Mouse (Mus musculus): ENCODE results near the gene Erbin.

The Erbin gene

GRCm38 (mm10) chr13:103910598-103910997 is 9.7 kb downstream of the Erbin start:
- DNase-seq, result no peak

- DNase-seq, result no peak
Observed at GRCm38 (mm10) chr13:103909894-103910293, 10.4 kb downstream of the Erbin start.

- no peak for DNase-seq
Observed at GRCm38 (mm10) chr13:103900015-103900414, 20.3 kb downstream of the Erbin start.

DNA sequence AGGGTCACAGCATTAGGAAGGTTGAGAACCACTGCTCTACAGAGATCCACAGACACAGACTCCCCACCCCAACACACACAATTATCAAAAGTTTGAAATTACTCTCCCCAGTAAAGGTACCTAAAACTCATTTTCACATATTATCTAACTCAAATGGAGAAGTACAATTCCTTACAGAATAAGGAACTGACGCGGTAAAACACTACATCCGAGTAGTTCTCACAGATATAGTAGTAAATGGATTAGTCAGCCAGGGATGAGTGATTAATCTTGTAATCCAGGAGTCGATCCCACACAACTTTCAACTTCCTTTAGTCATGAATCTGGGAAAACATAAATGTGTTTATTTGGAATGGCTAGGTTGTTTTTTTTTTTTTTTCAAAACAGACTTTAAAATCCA is 22.7 kb downstream of the Erbin start:
- no peak for DNase-seq

DNA sequence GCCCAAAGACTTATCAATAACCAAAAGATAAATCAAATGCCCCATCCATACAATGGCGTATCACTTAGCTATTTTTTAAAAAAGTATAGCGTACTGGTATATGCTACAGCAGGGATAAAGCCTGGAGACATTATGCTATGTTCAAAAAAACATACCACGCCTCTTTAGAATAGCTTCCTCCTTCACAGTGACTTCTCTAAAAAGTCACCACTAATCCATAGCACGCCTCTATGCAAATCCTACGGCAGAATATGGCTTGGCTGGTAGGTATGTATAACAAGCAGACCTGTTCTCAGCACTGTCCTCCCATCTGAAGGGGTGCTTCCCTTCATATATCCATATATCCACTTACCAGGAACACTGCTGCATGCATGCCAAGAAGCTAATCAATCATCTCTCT is 27.2 kb downstream of the Erbin start:
- no peak for DNase-seq

- no peak for DNase-seq
Observed at GRCm38 (mm10) chr13:103890038-103890437, 30.3 kb downstream of the Erbin start.

GRCm38 (mm10) chr13:103886503-103886902 is 33.8 kb downstream of the Erbin start:
- no peak for DNase-seq

DNA sequence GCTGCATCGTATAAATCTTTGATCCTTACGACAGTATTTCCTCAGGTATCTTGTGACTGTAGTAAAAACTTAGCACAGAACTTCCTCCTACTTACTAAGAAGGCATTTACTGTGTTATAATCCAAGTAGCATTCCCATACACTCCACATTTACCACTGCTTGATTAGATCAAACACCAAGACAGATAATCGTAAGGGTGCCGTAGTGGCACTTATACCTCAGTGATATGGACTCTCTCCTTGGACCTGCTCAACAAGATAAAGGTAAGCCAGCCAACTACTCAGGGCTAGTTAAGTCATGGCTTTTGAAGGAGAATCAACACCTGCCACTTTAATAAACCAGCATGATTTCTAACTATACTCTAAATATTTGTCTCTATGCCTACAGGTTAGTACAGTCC is 39.1 kb downstream of the Erbin start:
- no peak for DNase-seq

GRCm38 (mm10) chr13:103876743-103877142 is 43.6 kb downstream of the Erbin start:
- DNase-seq, result no peak

GRCm38 (mm10) chr13:103875823-103876514 is 44.3 kb downstream of the Erbin start:
- no peak for DNase-seq

DNA sequence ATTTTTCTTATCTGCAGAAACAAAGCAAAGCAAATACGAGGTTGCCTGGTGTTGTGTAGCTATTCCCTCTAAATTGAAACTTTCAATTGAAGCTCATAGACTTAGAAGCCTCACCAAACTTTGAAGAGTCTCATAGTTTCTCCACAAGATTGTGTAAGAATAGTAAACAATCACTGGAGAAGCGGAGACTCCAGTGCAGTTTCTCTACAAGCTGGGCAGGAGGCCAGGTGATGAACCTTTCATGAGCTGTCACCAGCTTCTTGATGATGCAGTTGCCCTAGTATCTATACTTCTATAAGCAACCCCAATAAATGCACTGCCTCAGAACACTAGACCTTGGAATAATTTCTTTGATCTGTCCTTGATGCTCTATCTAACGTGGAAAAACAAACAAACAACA is 49.5 kb downstream of the Erbin start:
- no peak for DNase-seq

DNA sequence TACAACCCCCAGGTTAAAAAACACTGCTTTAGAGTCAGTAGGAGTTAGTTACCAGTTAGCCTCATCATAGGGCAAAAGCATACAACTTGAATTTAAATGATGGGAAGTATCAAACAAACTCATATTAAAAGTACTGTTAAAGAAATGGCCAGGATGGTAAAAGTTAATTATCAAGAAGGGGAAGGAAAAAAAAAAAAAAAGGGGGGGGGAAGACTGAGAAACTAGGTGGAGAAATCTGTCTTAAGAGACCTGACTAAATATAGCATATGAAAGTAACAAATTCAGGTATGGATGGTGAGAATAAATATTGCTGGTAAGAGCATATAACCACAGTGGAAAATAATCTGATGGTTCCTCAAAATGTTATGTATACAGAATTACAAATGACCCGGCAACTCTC is 50.2 kb downstream of the Erbin start:
- no peak for DNase-seq

GRCm38 (mm10) chr13:103868875-103869274 is 51.4 kb downstream of the Erbin start:
- DNase-seq, result no peak

GRCm38 (mm10) chr13:103862041-103862440 is 58.3 kb downstream of the Erbin start:
- no peak for DNase-seq

GRCm38 (mm10) chr13:103859041-103859440 is 61.3 kb downstream of the Erbin start:
- no peak for DNase-seq

- no peak for DNase-seq
Observed at GRCm38 (mm10) chr13:103847614-103848013, 72.7 kb downstream of the Erbin start.

DNA sequence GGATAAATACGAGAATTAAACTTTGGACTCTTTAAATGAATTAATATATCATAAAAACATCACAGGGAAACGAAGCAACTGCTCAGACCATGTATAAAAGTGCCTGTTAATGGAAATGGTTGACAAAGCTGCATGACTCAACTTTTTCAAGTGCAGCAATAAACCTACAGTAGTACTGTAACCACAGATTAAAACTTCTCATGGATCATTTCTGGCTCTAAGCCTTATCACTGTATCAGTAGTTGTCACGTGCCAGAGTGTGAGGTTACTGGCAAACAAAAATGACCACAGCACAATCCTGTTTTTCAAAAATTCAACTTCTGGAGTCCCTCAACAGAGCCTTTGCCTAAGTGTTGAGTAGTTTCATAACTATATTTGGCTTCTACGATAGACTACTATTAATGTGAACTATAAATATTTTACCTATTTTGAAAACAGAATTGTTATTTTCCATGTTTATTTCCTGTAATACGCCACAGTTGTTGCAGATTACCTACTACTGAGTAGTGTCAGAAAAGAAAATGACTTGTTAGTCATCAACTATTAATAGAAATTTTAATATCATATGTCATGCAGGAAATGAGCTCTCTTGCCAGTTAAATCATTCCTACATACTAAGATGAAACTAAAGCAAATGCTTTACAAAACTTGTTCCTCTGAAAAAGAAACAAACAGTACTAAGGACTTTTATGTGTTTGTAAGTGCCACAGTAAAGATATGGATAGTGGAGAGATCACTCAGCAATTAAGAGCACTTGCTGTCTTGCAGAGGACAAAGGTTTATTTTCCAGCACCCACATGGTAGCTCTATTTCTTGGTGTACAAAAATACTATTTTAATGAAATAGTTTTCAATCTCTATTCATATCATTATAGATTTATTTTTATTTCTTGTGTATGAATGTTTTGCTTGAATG is 78.8 kb downstream of the Erbin start:
- no peak for DNase-seq

DNA sequence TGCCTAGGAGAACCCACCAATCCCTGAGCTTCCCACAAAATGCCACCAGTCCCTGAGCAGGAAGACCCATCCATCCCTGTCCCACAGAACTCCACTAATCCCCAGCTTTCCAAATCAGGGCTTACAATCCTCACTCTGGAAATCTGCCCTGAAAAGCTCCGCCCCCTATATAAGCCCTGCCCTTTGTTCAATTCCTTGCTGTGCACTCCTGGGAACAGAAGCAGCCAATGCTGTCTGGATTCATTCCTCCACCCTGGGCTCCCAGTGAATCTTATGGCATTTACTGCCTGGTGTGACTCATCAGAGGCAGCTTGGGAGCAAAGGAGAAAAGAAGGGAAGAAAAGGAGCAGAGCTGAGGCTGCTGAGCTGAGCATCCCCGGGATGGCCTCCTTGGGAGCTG is 81.7 kb downstream of the Erbin start:
- DNase-seq, result no peak

GRCm38 (mm10) chr13:103829623-103830135 is 90.6 kb downstream of the Erbin start:
- no peak for DNase-seq

GRCm38 (mm10) chr13:103822270-103822669 is 98.0 kb downstream of the Erbin start:
- DNase-seq, result no peak

GRCm38 (mm10) chr13:103819377-103819776 is 100.9 kb downstream of the Erbin start:
- DNase-seq, result no peak

GRCm38 (mm10) chr13:103817935-103818334 is 102.4 kb downstream of the Erbin start:
- DNase-seq, result no peak

DNA sequence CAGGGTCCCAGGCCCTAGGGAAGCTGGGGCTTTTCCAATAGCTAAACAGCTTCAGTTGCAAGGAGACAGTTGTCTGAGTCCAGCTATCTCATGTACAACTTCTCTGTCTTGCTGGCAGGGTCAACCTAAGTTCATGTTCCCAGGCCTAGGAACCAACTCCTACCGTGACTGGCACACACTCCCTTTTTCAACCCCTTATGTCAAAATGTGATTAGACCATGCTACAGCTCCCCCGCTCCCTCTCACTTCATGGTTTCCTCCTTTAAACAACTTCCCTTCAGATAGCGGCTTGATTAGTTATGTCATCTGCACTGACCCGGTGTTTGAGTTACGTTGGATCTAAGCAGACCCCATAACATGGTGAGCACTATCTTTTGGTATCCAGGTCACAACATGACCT is 112.8 kb downstream of the Erbin start:
- DNase-seq, result no peak
